Mouse (Mus musculus) gastrocnemius, postnatal 10 days (tissue): ENCODE measurements around the gene Pbx3. TPM values are rescaled to one million over a fixed set of nuclear protein-coding genes. Genes with fewer than 3 reads are reported as not detected.
A peak's percentile ranks its signal among the peaks of the same experiment; 100 is the strongest.

Experiments
- DNase-seq: peaks from one replicate; pipeline ENCODE4 v3.0.0; 2021; ENCODE audit warnings: mixed read lengths
- long read RNA-seq, 2 experiments: library from polyadenylated mRNA; stranded (forward); transcript quantifications; one replicate each; pipeline ENCODE4 v2.0.0; 2021
- total RNA-seq, 2 experiments: library from RNA; stranded (reverse); gene quantifications; 2 replicates each; pipeline ENCODE4 v1.2.3; 2021

Pbx3 gene
- 1 to 10 TPM; 5.7 to 6.9 TPM for total RNA-seq
- long read RNA-seq, experiment 1, partial matches to known transcripts, result 0 of 2 reads
- long read RNA-seq, experiment 1, other reads (novel, unspliced or antisense), result 0 of 2 reads
- long read RNA-seq, experiment 2, partial matches to known transcripts, result 0 of 1 reads
- long read RNA-seq, experiment 2, other reads (novel, unspliced or antisense), result 0 of 1 reads

DNA sequence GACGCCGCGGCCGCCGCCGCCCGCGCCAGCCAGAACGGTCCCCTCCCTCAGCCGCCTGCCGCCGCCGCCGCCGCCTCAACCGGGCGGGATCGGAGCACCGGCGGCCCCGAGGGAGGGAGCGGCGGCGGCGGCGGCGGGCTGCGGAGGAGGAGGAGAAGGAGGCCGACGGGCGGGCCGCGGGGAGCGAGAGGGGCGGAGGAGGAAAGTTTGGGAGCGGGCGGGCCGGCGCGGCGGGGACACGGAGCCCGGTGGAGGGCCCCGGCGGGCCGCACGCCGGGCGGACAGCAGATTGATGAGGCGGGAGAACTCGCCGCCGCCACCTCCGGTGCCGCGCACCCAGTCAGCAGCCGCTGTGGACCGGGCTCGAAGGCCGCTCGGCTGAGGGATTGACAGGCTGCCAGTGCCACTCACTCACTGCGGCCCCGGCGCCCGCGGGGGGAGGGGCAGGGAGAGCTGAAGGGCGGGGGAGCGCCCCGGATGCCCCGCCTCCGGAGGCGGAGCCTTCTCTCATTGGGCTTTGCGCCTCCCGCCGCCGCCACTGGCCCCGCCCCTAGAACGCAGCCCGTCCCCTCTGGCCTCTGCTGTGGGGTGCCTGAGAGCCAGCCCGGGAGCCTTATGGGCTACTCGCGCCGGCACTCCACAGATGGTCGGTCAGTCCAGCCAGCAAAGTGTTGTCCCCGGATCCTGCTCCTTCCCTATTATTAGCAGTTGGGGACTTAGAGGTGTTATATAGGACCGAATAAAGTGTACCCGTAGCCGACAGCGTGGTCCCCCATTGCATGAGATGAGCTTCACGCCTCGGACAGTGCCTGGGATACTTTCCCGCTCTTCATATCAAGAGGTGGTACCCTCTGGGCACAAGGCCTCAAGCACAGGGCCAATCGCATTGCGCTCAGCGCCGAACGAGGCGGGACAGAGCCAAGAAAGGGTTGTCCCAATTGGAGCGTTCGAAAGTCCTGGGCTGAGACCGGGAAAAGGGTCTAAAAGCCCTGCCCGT, at the start of gene Pbx3:
TSS of gene Pbx3 (minus strand) at position 838 of the 997 bp plus-strand sequence.
- DNase-seq, result peak; percentile 98

DNA sequence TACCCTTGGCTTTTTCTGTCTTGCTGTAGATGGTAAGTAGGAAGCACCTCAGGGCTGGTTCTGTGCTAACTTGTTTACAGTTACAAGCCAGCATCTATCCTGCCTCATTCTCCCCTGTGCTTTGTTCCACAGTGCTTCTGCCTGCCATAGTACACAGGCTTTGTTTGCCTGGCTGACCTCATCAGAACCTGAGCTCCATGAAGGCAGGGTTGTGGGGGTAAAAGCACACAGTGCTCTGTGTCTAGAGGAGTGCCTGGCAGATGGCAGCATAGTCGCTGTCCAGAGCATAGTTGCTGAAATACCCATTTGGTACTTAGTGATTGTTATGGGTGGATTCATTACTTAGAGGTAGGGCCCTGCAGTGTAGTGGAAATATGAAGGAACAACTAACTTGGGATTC, 47.3 kb upstream of the Pbx3 start:
- no peak for DNase-seq

DNA sequence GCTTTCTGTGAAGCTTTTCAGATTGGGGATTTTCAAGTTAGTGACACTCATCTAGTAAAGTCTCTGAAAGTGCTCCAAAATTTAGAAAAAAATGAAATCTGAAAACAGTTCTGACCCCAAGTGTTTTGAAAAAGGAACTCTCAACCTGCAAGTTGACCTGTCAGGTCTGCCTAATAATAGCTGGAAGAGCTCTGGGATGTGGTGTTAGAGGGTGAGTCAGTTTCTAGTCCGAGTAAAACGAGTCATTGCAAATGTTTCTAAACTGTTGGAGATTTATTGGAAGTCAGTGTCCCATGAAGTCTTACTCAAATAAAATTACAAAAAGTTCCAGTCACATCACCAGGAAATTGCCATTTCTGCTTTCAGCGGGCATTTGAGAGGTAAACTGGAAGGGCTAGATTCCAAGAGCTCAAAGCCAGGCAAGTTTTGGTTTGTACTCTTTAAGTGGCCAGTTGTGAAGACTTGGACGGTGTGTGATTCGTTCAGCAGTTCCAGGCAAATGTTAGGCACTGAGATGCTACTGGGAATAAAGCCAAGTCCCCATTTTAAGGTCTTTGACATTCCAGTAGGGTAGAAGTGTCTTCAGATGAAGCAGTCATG, 36.9 kb upstream of the Pbx3 start:
- no peak for DNase-seq

DNA sequence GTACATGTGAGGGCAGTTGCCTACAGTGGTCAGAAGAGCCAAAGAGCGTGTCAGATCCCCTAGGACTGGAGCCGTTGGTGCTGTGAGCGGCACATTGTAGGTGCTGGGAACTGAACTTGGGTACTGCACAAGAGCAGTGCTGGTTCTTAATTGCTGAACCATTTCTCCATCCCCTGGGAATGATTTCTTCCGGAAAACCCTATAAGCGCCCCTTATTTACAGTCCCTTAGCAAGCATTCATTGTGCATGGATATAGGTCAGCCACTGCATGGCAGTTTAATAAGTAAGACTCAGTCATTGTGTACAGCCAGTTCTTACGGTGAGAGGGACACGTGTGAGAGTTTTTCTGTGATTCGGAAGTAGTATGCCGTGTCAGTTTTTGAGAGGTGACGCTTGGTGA, 35.4 kb upstream of the Pbx3 start:
- DNase-seq, result no peak

DNA sequence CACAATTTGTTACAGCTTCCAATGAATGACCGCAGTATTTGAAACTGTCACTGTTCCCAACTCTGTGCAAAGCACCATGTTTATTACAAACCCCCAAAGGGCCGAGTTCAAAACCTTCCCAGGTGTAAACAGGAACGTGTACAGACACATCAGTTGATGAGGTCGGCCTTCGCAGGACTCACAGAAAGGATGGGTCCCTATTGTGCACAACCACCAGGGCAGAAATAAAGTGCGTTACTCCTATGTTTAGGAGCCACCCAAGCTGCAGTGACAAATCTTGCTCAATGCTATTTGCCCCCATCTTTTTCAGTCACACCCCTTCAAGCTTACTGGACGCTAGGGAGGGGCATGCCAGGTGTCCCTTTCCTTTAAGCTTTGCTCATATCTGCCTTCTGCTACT, 34.7 kb upstream of the Pbx3 start:
- no peak for DNase-seq

DNA sequence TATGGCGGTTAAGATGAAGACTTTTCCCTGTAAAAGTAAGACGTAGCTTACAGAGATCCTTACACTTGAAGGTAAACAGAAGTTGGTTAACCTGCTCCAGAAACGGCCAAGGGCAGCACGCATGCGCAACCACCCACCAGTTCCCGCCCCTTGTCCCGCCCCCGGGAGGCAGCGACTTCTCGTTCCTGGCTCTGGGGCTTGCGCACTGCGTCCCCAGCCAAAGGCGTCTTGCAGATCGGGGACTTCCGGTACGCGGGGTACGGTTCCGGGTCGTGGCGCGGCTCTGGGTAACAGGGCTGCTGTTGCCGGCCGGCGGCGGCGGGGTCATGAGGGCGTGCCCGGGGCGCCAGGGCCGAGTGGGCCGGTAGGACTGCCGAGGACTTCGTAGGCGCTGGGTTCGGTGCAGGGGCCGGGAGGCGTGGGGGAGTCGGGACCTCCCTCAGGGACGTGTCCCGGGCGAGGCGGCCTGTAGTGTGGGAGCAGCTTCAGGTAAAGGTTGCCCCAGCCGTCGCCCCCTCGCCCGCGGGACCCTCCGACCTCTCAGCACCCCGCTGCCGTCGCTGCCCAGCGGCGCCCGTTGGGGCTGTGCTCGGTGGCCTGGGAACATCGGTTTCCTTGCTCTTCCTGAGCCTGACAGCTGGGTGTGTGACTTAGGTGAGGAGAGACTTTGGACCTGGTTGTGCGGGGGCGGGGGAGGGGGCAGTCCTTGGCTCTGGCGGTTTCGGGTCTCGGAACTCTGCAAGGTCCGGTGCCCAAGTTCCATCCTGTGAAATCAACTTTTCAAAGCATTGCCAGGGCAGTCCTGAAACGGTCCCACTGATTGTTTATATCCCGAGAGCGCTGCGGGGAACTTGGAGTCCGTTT, 33.9 kb upstream of the Pbx3 start, which contains the start of gene Mapkap1:
TSS of gene Mapkap1 (plus strand) at position 171 of the 864 bp plus-strand sequence.
- peak; percentile 98 for DNase-seq

DNA sequence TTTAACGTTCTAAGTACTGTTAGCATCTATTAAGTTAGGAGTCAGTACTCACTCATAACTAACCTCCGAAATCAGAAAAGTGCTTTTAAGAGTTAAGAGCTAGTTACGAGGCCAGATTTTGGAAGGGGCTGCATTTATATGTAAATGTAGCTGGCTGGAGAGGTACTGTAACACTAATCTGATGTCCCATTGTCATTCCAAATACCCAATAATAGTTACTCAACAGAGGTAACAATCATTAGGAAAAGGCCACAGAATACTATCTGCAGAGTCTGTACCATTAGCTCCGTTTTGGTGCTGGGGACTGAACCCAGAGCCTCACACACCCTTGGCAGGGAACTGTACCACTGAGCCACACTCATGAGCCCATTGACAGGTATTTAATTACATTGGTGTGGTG, 26.6 kb upstream of the Pbx3 start:
- no peak for DNase-seq

GRCm38 (mm10) chr2:34378930-34379329, 6.0 kb upstream of the Pbx3 start:
- no peak for DNase-seq

DNA sequence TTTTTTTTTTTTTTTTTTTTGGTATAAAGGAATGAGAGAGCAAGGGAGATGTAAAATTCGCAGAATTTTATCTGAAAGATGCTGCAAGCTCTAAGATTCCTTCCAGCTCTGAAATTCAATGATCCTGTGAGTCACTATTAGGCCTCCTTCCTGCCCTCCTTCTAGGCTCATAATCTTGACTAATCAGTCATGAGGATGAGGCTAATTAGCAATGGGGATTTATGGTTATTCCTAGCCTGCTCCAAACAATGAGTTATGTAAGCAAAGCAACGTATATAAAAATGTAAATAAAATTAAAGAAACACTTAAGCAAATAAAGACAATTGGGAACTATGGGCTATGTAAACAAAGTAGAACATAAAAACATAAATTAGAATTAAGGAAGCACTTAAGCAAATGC, 1.4 kb upstream of the Pbx3 start:
- no peak for DNase-seq

- DNase-seq, result no peak
Measured at GRCm38 (mm10) chr2:34373886-34374285, 944 bp upstream of the Pbx3 start.

DNA sequence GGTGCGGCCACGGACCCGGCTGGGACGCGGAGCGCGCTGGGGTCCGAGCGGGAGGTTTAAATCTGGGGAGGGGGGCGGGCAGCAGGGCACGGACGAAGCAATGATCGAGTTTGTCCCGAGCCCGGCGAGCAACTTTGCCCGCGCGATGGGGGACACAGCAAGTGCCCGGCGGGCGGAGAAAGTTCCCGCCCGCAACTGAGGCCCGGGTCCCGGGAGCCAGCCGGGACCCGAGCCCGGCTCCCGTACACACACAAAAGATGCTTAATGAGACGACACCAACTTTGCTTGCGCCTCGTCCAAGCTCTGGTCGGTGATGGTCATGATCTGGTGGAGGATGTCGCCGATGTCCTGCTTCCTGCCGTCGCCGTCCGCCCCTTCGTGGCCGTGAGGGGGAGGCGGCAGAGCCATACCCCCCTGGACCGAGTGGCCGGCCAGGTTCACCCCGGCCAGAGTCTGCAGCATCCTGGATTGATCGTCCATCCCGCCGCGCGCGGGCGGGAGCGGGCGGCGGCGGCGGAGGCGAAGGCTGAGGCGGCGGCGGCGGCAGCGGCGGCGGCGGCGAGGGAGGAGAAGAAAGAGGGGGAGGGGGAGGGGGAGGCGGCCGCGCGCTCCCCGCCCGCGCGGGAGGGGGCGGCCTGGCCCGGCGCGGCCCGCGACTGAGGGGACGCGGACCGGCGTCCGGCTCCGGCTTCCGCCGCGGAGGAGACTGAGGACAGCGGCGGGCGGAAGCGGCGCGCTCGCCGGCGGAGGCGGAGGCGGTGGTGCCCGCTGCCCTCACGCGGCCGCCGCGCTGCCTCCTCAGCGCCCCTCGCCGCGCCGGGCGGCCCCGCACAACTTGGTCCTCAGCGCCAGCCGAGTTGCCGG, 1.3 kb downstream of the Pbx3 start:
- peak; percentile 47 for DNase-seq

DNA sequence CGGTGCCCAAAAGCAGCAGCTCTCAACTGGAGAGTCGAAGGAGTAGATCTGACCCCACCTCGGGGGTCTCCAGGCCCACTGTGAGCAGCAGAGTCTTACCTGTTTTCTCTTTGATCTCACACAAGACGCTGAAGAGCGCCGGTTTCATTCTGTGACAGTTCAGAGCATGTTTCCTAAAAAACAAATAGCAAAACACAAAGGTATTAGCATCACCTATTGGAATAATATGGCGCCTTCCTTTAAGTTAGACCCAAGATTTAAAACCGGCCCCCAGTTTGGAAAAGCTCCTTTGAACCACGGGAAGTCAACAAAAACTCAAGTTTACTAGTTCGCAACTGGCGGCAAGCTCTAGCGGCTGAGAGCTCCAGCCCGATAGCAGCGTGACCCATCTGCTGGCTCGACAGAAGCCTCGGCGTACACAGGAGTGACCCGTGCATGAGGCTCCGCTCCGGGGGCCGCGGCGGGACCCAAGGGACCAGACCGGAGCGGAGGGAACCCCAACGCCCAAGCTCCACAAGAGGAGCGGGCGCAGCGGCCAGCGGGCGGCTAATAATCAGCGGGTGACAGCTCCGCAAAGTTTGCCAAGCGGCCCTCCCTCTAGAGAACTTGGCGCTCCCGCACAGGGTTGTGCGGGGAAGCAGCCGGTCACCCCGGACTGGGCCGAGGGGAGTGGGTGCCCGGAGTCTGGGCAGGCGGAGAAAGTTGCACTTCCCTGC, 2.1 kb downstream of the Pbx3 start:
- DNase-seq, result peak; percentile 52

DNA sequence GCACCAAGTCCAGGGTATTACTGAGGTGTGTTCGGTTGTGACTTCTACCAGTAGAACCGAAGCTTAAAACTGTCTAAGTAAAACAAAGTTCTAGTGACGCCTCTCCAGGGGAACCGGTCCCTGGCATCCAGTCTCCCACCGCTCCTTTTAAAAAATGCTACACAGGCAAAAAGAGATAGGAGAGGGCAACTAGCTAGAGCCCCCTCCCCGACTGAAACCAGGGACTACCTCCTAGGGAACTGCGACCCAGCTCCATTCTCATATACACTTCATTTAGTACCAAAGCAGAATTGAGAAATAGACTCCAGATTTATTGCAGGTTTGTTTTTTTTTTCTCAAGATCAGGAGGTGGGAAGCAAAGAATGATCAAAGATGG, 2.6 kb downstream of the Pbx3 start:
- no peak for DNase-seq

GRCm38 (mm10) chr2:34368396-34368795, 4.5 kb downstream of the Pbx3 start:
- DNase-seq, result no peak

DNA sequence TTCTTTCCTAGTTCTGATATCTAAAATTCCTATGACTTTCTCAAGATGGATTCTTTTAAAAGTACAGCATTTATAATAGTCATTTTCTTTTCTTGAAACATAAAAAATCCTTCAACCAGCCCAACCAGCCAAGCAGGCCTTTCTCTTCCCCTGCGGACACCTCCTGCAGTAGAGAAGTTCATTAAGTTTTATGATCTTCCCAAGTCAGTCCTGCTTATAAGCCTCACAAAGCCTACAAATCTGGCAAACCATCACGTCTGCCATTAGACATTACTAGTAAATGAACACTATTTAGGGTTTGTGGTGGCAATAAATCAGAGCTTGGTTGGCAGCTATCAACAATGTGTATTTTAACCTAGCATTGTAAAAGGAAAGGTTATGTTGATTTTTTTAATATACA, 5.9 kb downstream of the Pbx3 start:
- DNase-seq, result no peak

DNA sequence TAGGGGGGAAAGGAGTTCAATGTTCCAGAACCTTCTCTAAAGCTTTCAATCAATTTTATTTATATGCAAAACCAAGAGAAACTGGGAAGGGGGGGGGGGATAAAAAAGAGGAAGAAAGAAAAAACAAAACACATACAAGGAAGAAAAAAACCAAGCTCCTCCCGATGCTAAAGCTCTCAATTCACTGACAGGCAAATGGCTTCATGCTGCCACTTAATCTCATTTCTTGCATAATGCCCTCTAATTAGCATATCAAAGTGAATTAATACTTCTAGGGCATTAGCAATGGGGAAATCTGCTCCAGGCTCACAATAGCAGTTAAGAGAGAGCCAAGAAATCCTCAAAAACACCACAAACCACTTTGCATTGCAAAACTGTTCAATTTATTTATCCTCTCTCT, 9.3 kb downstream of the Pbx3 start:
- DNase-seq, result no peak

DNA sequence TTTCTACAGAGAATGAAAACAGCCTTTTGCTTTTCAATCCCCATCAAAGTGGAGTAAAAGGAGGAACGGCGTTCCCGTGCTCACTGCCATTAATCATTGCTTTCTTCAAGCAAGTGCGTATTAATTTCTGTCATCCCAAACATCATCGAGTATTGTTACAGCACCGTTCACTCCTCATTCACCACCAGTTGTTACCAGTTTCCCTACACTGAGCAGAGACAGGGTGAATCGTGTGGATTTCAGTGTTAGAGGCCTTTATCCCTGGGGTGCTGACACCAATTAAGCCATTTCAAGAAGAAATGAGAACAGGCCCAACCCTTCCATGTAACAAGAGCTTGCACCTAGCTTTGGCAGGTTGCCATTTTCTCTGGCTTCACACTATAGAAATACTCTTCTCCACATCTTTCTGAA, 17.1 kb downstream of the Pbx3 start:
- no peak for DNase-seq

DNA sequence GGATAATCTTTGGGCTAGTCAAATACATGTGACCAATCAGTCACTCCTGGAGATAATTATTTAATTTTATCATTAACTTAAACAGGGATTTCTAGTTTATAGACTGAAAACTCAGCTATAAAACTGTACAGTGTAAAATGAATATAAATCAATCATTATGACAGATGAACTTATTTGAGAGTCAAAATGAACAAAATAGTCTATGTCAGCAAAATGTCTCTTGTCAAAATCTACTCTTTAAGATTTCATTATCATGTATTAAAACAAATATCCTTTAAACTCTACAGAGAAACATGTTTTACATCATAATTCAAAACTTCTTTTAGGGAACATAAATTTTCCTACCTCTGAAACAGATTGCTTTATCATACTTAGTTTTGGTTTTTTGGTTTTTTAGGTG, 20.9 kb downstream of the Pbx3 start:
- DNase-seq, result no peak

DNA sequence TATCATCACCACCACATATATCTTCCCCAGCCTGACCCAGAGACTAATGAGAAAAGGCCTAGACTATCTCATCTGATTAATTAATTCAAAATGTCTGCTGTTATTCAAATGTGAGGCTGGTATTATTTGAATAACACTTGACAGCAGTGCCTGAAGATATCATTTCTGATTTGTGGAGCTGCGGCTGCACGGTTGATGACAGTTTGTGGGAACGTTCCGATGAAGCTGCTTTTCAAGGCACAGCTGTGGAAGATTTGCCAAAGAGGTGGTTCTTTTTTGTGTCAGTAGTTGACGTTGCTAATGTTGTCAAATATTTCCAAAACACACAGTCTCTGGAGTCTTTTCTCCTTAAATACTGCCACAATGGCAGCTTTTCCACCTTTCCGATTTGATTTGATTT, 25.8 kb downstream of the Pbx3 start:
- DNase-seq, result no peak

DNA sequence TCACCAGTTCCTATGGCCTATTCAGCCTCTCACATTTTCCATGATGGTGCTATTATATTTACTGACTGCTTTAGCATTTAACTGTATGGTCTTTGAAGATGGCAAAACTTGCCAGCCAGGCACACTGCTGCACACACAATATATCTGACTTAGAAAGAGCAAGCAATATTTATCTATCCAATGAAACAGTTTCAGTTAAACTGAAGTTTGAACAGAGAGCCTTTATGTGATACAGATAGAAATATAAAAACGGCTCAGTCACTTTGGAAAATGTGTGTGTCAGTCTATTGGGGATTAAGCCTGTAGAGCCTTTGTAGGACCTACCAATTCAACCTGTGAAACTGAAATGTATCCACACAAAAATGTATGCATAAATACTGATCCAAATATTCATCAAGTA, 74.3 kb downstream of the Pbx3 start:
- DNase-seq, result no peak

DNA sequence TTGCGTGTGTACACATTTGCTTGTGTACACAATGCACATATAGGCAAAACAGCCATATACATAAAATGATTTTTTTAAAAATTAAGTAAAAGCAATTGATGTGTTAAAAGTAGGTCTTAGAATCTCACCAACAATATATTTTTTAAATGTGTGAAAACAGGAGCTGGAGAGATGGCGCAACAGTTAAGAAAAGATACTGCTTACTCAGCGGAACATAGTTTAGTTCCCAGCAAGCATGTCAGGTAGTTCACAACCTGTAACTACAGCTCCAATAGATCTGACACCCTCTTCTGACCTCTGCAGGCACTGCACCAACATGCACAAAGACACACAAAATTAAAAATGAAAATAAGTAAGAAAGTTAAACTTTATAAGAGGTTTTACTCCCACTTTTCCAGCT, 74.7 kb downstream of the Pbx3 start:
- DNase-seq, result no peak
